Mouse (Mus musculus) forebrain, embryonic 16.5 days (tissue): Measurements from ENCODE around the gene Qsox2. TPM values are rescaled to one million over a fixed set of nuclear protein-coding genes. Genes with fewer than 3 reads are reported as not detected.

Source experiments
- ATAC-seq: fragments of 200-750 bp; cut with Nextera tagmentation; 2 replicates; pipeline ENCODE4 v1.8.0; 2017; ENCODE audit warnings: mild to moderate bottlenecking, moderate library complexity
- H3K27ac ChIP-seq: fragments of 300-500 bp; sonication (generic); 2 replicates; pipeline ENCODE4 v1.5.1; 2014; ENCODE audit warnings: low read length, control low read depth
- H3K27me3 ChIP-seq: fragments of 300-500 bp; sonication (generic); replicated peaks from 2 replicates; pipeline ENCODE4 v1.6.1; 2014; ENCODE audit warnings: low read length; ENCODE audit not compliant: control insufficient read depth, insufficient read depth
- H3K36me3 ChIP-seq: fragments of 300-500 bp; sonication (generic); 2 replicates; pipeline ENCODE4 v1.6.1; 2014; ENCODE audit not compliant: control insufficient read depth, insufficient read depth
- H3K4me1 ChIP-seq: fragments of 300-500 bp; sonication (generic); replicated peaks from 2 replicates; pipeline ENCODE4 v1.6.1; 2014; ENCODE audit warnings: low read length; ENCODE audit not compliant: control insufficient read depth, insufficient read depth
- H3K4me2 ChIP-seq: fragments of 300-500 bp; sonication (generic); 2 replicates; pipeline ENCODE4 v1.6.1; 2014; ENCODE audit warnings: mild to moderate bottlenecking, low read length, control low read depth
- H3K4me3 ChIP-seq: fragments of 300-500 bp; sonication (generic); replicated peaks from 2 replicates; pipeline ENCODE4 v1.5.1; 2014; ENCODE audit warnings: mild to moderate bottlenecking, low read length, control low read depth
- H3K9ac ChIP-seq: fragments of 300-500 bp; sonication (generic); replicated peaks from 2 replicates; pipeline ENCODE4 v1.6.1; 2014; ENCODE audit warnings: low read depth, low read length, control low read depth
- H3K9me3 ChIP-seq: fragments of 300-500 bp; sonication (generic); 2 replicates; pipeline ENCODE4 v1.6.1; 2016; ENCODE audit warnings: low read length; ENCODE audit not compliant: control insufficient read depth
- WGBS: fragments of 180-500 bp; shearing (Covaris S2); extraction: QIAGEN DNeasy Blood & Tissue Kit; methylation state at CpG from one replicate; pipeline ENCODE4 v1.1.7; 2014; 5-methylcytosine and 5-hydroxymethylcytosine counted together
- polyA plus RNA-seq: library from polyadenylated mRNA; unstranded; fragments of >200 nt; fragmentation: Nextera tagmentation; extraction: Ambion mirVana; gene quantifications from 2 replicates; pipeline ENCODE4 v1.2.1, GENCODE M21; 2015

Qsox2 gene
- polyA plus RNA-seq, 1 experiment from 2014 or later: 14.6 TPM

DNA sequence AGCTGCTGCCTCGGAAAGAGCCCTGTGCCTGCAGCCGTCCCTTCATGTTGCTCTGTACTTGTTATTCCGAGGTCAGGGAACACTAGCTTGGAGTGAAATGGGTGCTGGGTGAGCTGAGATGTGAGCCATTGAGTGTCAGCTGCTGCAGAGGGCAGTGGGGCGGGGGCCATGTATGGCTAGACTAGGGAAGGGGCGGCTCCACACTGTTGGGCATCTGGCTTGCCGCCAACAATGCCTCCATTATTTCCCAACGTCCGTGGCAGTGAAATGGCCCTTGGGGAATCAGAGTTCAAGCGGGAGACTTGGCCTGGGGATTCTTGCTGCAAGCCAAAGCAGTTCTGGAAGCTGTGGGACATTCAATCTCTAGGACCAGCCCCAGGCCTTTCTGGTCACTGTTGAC lies 29.8 kb downstream of the Qsox2 start:
- 3% methylated on average over 9 of the region's 9 CpGs for WGBS
- no peaks in the 10 kb centered on the region for H3K9me3 ChIP-seq
- no peak overlapping the region for H3K4me3 ChIP-seq
- no peak overlapping the region for H3K4me2 ChIP-seq
- H3K4me1 ChIP-seq: peaks cover 16% of the 10 kb centered on the region
- H3K27me3 ChIP-seq: peaks cover 49% of the 10 kb centered on the region
- ATAC-seq: no peak
- no peak overlapping the region for H3K9ac ChIP-seq
- peaks cover 13% of the 10 kb centered on the region for H3K36me3 ChIP-seq
- no peak overlapping the region for H3K27ac ChIP-seq

DNA sequence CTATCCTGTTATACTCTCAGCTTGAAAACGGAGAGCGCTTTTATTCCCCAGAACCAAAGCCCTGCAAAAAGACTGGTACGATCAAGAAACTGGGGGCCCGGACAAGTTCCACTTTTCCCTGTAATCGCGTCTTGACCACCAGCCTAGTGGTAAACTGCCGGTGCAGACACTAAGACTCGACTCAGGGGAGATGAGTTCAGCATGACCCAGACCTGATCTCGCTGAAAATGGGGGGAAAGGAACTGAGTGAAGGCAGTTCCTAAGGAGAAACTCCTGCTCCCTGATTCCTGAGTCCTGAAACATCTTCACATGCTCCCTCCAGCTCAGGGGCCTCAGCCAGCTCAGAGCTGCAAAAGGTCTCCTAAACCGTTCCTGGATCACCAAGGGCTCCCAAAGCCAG lies 31.6 kb downstream of the Qsox2 start:
- H3K27me3 ChIP-seq: peaks cover 67% of the 10 kb centered on the region
- H3K36me3 ChIP-seq: peaks cover 6% of the 10 kb centered on the region
- no peak for ATAC-seq
- no peaks in the 10 kb centered on the region for H3K9me3 ChIP-seq
- no peak overlapping the region for H3K4me2 ChIP-seq
- H3K27ac ChIP-seq: no peak overlapping the region
- no peak overlapping the region for H3K4me3 ChIP-seq
- H3K9ac ChIP-seq: no peak overlapping the region
- H3K4me1 ChIP-seq: peaks cover 22% of the 10 kb centered on the region
- 7% methylated on average over 10 of the region's 10 CpGs for WGBS

DNA sequence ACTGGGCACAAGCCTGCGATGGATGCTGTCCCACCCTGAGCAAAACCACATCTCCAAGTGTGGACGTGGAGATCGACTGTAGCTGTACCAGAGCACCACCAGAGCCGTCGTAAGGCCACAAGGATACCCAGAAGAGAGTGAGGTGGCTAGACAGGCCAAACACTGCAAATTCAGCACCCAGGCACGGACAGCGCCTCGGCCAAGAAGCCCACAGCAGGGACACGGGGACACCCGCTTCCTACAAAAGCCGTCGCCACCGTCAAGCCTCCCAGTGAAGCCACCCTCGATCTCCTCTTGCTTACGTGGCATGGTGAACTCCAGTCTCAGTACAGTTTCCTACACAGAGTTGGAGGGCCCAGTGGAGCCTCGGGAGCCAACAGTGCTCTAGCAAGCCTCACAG lies 32.2 kb downstream of the Qsox2 start:
- Histone ChIP-seq H3K27me3 (peaks cover 72% of the 10 kb centered on the region), H3K4me3 (no peak overlapping the region), H3K27ac (no peak overlapping the region), H3K4me2 (no peak overlapping the region), H3K9me3 (no peaks in the 10 kb centered on the region), H3K4me1 (peaks cover 22% of the 10 kb centered on the region), H3K36me3 (no peaks in the 10 kb centered on the region), H3K9ac (no peak overlapping the region)
- no peak for ATAC-seq
- 2% methylated on average over 16 of the region's 16 CpGs for WGBS

DNA sequence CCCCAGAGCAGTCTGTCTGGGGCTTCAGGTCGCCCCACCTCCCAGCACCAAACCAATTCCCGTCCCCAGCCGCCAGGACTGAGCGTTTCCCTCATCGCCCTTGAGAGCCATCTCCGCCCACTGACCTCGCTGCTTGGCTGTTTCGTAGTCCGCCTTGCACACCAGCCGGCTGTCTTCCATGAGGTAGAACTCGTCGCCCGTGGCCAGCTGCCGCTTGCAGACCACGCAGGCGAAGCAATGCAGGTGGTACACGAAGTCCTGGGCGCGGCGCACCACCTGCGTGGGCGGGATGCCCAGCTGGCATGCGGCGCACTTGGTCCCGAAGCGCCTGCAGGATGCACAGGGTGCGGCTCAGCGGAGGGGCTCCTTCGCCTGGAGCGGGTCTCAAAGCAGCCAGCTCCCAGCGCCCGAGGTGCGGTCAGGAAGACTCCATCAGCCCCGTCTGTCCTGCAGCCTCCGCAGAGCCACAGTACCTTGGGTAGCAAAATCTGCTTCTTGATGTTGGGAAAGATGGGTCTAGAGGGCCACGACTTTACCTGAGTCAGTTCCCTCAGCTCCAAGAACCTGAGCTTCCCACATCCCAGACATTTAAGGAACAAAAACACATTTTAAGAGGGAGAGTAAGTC lies 34.4 kb downstream of the Qsox2 start:
- H3K27me3 ChIP-seq: peaks cover 87% of the 10 kb centered on the region
- peaks cover 24% of the 10 kb centered on the region for H3K4me1 ChIP-seq
- no peak overlapping the region for H3K9ac ChIP-seq
- no peak overlapping the region for H3K4me2 ChIP-seq
- H3K27ac ChIP-seq: no peak overlapping the region
- no peak for ATAC-seq
- under 1% methylated on average over 36 of the region's 36 CpGs for WGBS
- H3K9me3 ChIP-seq: no peaks in the 10 kb centered on the region
- H3K4me3 ChIP-seq: peak overlapping the region; percentile 9; the same call in 1 of the 2 replicates
- no peaks in the 10 kb centered on the region for H3K36me3 ChIP-seq

DNA sequence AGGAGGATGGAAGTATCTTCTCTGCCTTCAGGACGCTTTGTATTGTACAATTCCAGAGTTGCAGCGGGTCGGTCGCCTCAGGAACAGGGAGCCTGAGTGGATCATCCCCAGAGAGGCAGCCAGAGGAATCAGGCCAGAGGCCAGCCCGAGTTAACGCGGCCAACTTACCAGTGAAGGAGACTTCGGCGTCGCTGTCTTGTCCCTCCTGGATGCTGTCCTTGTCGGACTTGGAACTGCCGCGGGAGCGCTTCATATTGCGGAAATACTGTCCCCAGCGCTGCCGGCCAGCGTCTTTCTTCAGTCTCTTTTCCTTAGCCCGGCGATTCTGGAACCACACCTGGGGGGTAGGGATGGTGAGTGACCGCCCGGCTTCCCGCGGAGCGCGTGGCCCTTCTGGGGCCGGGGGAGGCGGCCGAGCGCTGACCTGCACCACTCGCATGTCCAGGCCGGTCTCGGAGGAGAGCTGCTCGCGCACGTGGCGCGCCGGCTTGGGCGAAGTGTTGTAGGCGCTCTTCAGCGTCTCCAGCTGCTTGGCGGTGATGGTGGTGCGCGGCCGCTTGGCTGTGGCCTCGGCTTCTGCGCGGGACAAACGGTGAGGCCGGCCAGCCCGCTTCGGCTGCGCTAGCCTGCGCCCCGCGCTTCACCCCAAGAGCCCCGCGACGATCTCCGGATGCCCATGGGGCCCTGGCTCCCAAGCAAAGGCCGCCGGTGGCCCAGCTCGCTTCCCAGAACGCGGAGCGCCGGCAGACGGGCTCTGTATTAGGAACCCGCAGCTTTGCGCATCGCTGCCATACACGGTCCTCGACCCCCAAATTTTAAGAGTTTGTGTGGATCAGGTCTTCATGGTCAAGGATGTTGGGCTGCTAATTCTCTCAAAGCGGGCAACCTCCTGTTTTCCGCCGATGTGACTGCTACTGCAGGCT lies 35.1 kb downstream of the Qsox2 start:
- Histone ChIP-seq H3K4me1 (peaks cover 20% of the 10 kb centered on the region), H3K36me3 (no peaks in the 10 kb centered on the region), H3K27ac (no peak overlapping the region), H3K9me3 (no peaks in the 10 kb centered on the region), H3K4me3 (peak overlapping the region; percentile 1; the same call in 1 of the 2 replicates), H3K4me2 (no peak overlapping the region), H3K9ac (no peak overlapping the region), H3K27me3 (peaks cover 88% of the 10 kb centered on the region)
- under 1% methylated on average over 77 of the region's 77 CpGs for WGBS
- ATAC-seq: no peak

DNA sequence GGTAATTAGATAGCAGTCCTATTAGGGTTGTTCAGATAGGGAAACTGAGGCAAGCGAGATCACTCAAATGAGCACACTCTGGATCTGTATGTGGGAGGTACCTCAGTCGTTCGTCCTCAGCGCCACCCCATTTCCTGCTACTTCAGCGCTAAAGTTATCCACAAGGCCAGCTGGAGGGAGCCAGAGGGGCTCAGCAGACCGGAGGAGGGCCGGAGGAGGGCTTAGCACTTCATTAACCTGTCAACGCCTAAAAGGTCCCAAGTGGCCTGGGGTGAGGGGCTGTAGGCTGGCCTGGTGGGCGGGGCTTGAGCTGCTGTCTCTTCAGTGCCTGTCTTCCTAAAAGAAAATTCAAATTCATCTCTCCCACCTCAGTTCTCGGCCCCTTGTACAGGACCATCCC lies 38.8 kb downstream of the Qsox2 start:
- 4% methylated on average over 10 of the region's 10 CpGs for WGBS
- Histone ChIP-seq H3K4me3 (no peak overlapping the region), H3K9ac (no peak overlapping the region), H3K27ac (no peak overlapping the region), H3K27me3 (peaks cover 62% of the 10 kb centered on the region), H3K9me3 (no peaks in the 10 kb centered on the region), H3K4me1 (peaks cover 12% of the 10 kb centered on the region), H3K36me3 (no peaks in the 10 kb centered on the region), H3K4me2 (no peak overlapping the region)
- no peak for ATAC-seq

DNA sequence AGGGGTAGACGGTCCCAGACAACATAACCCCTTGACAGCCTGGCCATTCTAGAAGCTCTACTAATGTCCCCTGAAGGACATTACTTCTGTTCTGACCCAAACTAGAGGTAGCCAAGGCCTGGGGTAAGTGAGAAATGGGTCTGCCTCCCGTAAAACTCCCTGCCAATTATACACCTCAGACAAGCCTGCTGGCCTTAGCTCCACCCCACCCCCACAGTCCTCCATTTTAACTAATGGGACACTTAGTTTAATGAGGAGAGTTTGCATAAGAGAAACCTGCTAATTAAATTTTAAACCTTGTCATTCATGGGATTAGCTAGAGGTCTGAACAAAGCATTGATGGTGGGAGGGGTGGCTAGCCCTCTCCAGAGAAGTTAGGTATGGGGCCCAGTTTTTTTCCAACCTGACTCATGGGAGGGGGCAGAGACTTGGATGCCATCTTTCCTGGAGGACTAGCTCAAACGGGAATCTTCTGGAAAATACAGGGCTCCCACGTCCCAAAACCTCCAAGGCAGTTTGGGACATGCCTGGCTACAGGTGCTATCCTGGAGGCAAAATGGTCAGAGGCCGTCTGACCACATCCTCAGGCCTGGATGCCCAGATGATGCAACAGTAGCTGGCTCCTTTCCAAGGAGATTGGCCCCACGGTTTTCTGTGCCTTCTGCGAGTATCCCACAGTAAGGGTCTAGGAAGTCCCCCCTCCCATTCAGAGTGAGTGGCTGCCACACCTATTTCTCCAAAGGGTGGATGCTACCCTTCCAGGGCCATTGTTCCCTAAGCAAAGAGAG lies 42.6 kb downstream of the Qsox2 start:
- H3K4me1 ChIP-seq: 0 out of 2 replicates have a peak, but pooled peaks cover 2% of the 10 kb centered on the region
- no peaks in the 10 kb centered on the region for H3K9me3 ChIP-seq
- H3K27me3 ChIP-seq: peaks cover 29% of the 10 kb centered on the region
- no peak overlapping the region for H3K4me3 ChIP-seq
- H3K36me3 ChIP-seq: no peaks in the 10 kb centered on the region
- no peak overlapping the region for H3K27ac ChIP-seq
- ATAC-seq: no peak
- no peak overlapping the region for H3K9ac ChIP-seq
- H3K4me2 ChIP-seq: no peak overlapping the region
- 11% methylated on average over 7 of the region's 7 CpGs for whole genome bisulfite sequencing

DNA sequence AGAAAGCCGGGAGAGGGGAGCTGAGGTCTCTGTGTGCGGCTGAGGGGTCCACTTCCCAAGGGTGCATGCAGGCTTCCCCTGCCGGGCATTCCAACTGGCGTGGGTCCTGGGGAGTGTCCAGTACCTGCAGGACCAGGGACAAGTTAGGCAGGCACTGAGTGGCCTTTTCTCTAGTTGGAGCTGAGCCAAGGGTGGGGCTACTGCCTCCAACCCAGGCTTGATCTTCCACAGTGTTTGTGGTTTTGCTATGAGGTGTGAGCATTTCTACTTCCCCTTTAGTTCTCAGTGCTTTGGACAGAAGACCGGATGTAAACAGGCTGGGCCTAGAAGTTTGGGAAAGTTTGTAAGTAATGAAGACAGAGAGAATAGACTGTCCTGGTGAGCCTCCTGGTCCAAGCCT lies 48.8 kb downstream of the Qsox2 start:
- WGBS: 75% methylated on average over 5 of the region's 5 CpGs
- H3K9ac ChIP-seq: no peak overlapping the region
- H3K27me3 ChIP-seq: 0 out of 2 replicates have a peak, but pooled peaks cover 3% of the 10 kb centered on the region
- ATAC-seq: no peak
- no peaks in the 10 kb centered on the region for H3K9me3 ChIP-seq
- no peaks in the 10 kb centered on the region for H3K36me3 ChIP-seq
- no peak overlapping the region for H3K4me2 ChIP-seq
- H3K4me1 ChIP-seq: no peaks in the 10 kb centered on the region
- no peak overlapping the region for H3K4me3 ChIP-seq
- no peak overlapping the region for H3K27ac ChIP-seq

DNA sequence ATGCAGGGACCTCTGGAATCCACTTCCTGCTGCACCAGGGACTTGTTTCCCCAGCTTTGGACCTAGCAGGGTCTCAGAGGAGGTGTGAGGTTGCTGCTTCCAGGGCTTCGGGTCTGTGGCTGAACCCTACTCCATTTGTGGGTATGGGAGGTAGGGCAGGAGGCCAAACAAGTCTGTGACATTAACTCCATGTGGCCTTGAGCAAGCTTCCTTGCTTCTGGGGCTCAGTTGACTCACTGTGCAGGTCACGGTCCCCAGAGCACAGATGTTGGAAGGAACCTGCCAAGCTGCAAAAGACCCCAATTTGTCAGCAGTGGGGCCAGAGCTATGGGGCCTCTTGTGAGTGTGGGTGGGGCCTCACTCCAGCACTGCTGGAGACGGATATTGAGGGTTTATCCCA lies 53.0 kb downstream of the Qsox2 start:
- H3K9me3 ChIP-seq: no peaks in the 10 kb centered on the region
- H3K27me3 ChIP-seq: 0 out of 2 replicates have a peak, but pooled peaks cover 3% of the 10 kb centered on the region
- no peak for ATAC-seq
- no peak overlapping the region for H3K4me2 ChIP-seq
- H3K4me1 ChIP-seq: no peaks in the 10 kb centered on the region
- H3K36me3 ChIP-seq: no peaks in the 10 kb centered on the region
- no peak overlapping the region for H3K27ac ChIP-seq
- no peak overlapping the region for H3K9ac ChIP-seq
- no peak overlapping the region for H3K4me3 ChIP-seq
- 60% methylated on average over 3 of the region's 3 CpGs for WGBS
